Mouse (Mus musculus): ENCODE measurements around the gene Dynlt1c.
A peak's percentile ranks its signal among the peaks of the same experiment; 100 is the strongest.
"Not testable (repeated sequence)": the region's sequence is repeated elsewhere in the genome, so short reads cannot be mapped to it uniquely, and the experiment has no call there.

The Dynlt1c gene

GRCm38 (mm10) chr17:6601204-6601911 lies at the start of gene Dynlt1c:
Dynlt1c (plus strand) TSS chr17:6601671.
- DNase-seq = peak; percentile 74 to 79

- not testable (repeated sequence) for DNase-seq
Observed at GRCm38 (mm10) chr17:6553798-6554197, 47.7 kb upstream of the Dynlt1c start.

GRCm38 (mm10) chr17:6554243-6554642 lies 47.2 kb upstream of the Dynlt1c start:
- not testable (repeated sequence) for DNase-seq

GRCm38 (mm10) chr17:6559447-6560133 lies 41.9 kb upstream of the Dynlt1c start:
- not testable (repeated sequence) for DNase-seq

- DNase-seq = not testable (repeated sequence)
Observed at GRCm38 (mm10) chr17:6564866-6565265, 36.6 kb upstream of the Dynlt1c start.

- DNase-seq = not testable (repeated sequence)
Observed at GRCm38 (mm10) chr17:6567908-6568307, 33.6 kb upstream of the Dynlt1c start.

GRCm38 (mm10) chr17:6571296-6571695 lies 30.2 kb upstream of the Dynlt1c start:
- not testable (repeated sequence) for DNase-seq

- DNase-seq = not testable (repeated sequence)
Observed at GRCm38 (mm10) chr17:6572202-6572601, 29.3 kb upstream of the Dynlt1c start.

- not testable (repeated sequence) for DNase-seq
Observed at GRCm38 (mm10) chr17:6575376-6575775, 26.1 kb upstream of the Dynlt1c start.

GRCm38 (mm10) chr17:6588672-6589071 lies 12.8 kb upstream of the Dynlt1c start:
- not testable (repeated sequence) for DNase-seq

GRCm38 (mm10) chr17:6592109-6592508 lies 9.4 kb upstream of the Dynlt1c start:
- not testable (repeated sequence) for DNase-seq

- DNase-seq = not testable (repeated sequence)
Observed at GRCm38 (mm10) chr17:6593896-6594295, 7.6 kb upstream of the Dynlt1c start.

- not testable (repeated sequence) for DNase-seq
Observed at GRCm38 (mm10) chr17:6595776-6596497, 5.5 kb upstream of the Dynlt1c start.

- not testable (repeated sequence) for DNase-seq
Observed at GRCm38 (mm10) chr17:6598356-6598755, 3.1 kb upstream of the Dynlt1c start.

GRCm38 (mm10) chr17:6600216-6600911 lies 1.1 kb upstream of the Dynlt1c start:
- DNase-seq = not testable (repeated sequence)

- not testable (repeated sequence) for DNase-seq
Observed at GRCm38 (mm10) chr17:6602205-6602604, 734 bp downstream of the Dynlt1c start.

GRCm38 (mm10) chr17:6605347-6605746 lies 3.9 kb downstream of the Dynlt1c start:
- not testable (repeated sequence) for DNase-seq

GRCm38 (mm10) chr17:6613524-6613923 lies 12.1 kb downstream of the Dynlt1c start:
- not testable (repeated sequence) for DNase-seq

GRCm38 (mm10) chr17:6614316-6614715 lies 12.8 kb downstream of the Dynlt1c start:
- DNase-seq = not testable (repeated sequence)

- not testable (repeated sequence) for DNase-seq
Observed at GRCm38 (mm10) chr17:6616731-6617130, 15.3 kb downstream of the Dynlt1c start.

- not testable (repeated sequence) for DNase-seq
Observed at GRCm38 (mm10) chr17:6617689-6618400, 16.4 kb downstream of the Dynlt1c start.

GRCm38 (mm10) chr17:6619271-6619670 lies 17.8 kb downstream of the Dynlt1c start:
- DNase-seq = not testable (repeated sequence)

Data from B cell, adult 2 months (primary cell).